Mouse (Mus musculus): ENCODE data around the gene Ppp3r2. TPM values are rescaled to one million over a fixed set of nuclear protein-coding genes. Genes with fewer than 3 reads are reported as not detected.
A peak's percentile ranks its signal among the peaks of the same experiment; 100 is the strongest.

The Ppp3r2 gene
- total RNA-seq (2022): 1 to 10 TPM in 1 of 4 experiments, under 1 TPM in 3; 0.58 to 1.2 (median 0.70) TPM

DNA sequence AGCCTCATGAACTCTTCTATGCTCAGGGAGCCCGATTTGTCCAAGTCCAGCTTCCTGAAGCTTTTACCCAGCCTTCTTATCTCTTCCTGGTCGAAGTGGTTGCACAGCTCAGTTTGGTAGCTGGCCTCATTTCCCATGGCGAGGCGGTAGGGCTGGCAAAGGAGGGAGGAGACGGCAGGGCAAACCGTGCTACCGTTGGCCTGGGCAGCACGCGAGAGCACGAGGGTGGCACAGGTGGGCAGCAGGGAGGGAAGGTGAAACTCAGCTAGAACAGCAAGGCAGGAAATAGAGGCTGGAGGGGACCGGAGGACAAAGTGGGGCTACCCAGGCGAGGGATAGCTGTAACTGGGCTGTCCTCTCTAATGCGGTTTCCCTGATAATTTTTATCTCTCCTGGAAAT lies at the start of gene Ppp3r2:
Gene Ppp3r2, minus strand, starts transcription at position 213 of the 400 bp plus-strand sequence.
- no peak for DNase-seq (ENCODE audit: low spot score in 2 of 2)

DNA sequence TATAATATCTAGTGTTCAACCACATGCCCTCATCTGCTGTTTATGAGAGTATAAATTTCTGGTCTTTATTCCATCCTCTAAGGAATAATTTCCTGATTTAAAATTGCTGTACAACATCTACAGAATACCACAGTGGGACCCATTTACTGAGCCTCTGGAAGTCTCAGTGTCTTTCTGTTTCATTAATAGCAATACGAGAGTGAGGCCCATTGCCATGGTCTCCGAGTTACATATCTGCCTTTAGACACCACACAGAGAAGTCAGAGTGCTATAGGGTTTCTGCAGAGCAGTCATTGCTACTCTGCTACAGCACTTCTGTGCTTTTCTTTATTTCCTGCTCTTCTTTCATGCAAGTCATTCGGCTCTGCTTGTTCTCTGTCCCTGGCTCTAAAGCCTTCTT lies 47.5 kb upstream of the Ppp3r2 start:
- DNase-seq (ENCODE audit: low spot score in 2 of 2): no peak

DNA sequence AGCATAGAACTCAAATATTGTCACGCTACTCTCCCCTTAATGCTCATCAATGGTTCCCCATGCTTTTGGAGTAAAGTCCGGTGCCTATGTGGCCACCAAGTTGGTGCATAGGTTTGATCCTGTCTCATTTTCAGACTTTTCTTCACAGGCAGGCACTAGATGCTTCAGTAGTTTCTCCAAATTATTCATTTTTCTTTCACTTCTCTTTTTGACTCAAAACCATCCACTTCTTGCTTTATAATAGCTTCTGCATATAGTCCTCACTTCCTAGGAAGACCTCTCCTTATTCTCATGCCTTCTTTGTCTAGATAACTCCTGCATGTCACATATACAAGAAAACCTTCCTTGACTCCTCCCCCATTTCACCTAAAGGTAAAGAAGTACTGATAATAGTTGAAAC lies 42.1 kb upstream of the Ppp3r2 start:
- no peak for DNase-seq (ENCODE audit: low spot score in 2 of 2)

DNA sequence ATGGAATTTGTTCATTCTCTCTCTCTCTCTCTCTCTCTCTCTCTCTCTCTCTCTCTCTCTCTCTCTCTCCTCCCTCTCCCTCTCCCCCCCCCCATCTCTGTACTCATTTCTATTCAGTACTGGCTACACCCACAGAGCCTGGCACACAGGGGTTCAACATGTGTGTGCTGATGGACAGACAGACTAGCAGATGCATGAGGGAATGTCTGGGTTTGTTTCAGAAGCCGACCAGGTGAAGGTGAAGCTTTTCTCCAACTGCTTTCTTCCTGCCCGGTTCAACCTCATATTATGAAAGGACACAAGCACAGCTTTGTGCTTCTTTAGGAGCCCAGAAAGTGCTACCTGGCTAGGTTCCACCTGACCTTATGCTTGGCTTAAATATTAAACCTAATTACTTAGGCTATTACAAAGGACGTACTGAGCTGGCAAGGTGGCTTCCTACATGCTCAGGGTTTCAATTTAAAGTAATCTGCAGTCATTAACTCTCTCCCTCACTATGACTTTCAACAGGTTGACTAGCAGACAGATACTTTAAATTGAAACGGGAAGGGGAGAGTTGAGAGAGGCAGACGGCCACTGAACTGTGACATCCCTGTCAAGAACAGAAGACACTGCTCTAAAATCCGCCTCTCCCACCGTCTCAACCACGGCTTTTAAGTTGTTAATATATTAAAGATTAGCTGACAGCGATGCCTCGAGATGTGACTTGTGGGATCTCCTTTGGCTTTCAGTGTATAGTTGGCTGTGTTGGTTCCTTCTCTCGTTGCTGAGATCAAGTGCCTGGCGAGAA lies 9.8 kb upstream of the Ppp3r2 start:
- no peak for DNase-seq (ENCODE audit: low spot score in 2 of 2)

- peak; percentile 44 to 49 for DNase-seq (ENCODE audit: low spot score in 2 of 2)
These were observed 6.9 kb upstream of the Ppp3r2 start for GRCm38 (mm10) chr4:49688594-49689288.

DNA sequence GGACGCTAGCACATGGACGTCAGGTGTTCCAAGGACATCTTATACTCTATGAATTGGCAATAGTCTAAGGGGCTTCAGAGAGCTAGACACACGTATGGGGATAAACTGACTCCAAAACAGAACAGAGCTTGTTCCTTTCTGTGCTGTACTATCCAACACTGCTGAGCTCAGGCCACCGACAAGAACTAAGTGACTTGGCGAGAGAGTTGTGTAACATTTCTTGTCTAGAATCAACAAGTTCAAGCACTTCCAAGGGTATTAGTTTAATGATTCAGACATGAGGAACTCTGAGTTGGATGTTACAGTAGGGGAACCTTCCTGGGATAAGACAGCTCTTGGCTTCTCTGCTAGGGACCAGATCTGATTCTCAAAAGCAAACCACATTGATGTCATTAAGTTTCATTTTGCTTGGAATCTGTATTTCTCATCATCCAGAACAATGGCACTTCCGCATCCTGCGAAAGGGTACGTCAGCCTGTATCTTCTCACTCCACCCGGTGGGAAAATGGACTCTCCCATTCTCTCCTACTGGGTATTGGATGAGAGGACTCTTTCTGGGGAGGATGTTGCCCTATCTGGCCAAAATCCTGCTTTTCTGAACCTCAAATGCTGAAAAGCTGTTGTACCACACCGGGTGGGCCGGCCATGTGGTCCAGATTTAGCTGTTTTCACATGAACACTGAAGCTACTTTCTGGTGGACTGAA lies 1.5 kb downstream of the Ppp3r2 start:
- DNase-seq (ENCODE audit: low spot score in 2 of 2): no peak

DNA sequence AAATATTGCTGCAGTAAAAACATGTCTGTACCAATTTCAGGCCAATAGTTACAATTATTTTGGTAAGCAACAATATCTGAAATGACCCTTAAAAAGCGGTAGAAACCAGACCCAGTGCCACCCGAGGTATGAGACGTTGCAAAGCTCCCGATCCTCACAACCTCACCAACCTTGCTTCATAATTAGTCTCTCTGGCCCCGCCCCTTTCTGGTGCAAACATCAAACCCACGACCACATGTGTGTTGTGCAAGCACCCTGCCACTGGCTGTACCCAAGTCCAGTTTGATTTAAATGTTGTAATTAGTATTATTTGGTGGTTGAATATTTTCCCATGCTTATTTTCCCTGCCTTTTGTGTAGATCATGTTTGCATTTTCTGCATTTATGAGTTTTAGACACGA lies 5.0 kb downstream of the Ppp3r2 start:
- DNase-seq (ENCODE audit: low spot score in 2 of 2): no peak

DNA sequence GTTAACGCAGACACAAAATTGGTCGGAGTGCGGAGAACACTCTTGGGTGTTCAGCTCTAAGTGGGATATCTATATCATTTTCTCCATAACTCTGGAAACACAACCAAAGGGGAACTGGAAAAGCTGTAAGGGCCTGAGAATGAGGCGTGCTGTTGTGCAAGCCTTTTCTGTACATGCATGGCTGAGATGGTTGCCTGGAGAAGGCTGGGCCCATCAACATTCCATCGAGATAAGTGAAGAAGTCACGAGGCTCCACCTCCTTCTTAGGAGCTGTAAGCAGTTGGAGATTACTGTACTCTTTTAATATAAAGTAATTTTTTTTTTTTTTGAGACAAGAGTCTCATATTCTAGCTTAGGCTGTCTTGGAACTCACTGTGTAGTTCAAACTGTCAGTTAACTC lies 5.8 kb downstream of the Ppp3r2 start:
- no peak for DNase-seq (ENCODE audit: low spot score in 2 of 2)

DNA sequence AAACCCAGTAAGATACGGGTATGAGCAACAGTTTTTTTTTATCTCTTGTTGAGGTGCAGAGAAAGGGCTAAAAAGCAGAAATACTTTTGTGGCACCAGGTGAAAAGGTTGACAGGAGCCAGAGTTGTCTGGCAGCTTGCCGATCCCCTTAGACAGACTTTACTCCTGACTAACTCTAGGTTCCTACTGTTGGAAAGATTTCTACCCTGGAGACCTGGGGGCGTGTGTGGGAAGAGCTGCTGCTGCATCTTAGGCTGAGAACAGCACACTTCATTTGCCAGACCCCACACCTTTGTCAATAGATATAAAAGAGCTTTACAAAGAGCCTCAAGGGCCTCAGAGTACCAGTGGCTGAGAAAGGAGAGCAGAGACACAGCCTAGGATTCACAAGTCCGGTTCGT lies 17.0 kb downstream of the Ppp3r2 start:
- DNase-seq (ENCODE audit: low spot score in 2 of 2): no peak

- no peak for DNase-seq (ENCODE audit: low spot score in 2 of 2)
These were observed 19.6 kb downstream of the Ppp3r2 start for GRCm38 (mm10) chr4:49662231-49662630.

DNA sequence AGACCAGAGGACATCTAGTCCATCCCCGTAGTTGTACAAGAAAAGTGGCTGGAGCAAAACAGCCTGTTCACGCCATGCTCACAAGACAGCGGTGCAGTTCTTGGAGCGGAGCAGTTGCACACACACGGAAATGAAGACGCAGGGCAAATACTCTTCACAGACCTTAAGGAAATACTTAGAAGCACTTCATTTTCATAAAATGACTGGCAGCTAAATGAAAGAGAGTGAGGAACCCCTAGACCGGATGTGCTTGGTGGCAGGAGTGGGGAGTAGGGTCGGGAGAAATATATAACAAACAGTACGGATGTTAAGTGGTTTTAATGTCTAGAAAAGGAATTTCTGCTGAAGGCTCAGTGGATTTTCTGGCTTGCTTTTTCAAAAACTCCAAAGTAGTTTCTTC lies 20.2 kb downstream of the Ppp3r2 start:
- no peak for DNase-seq (ENCODE audit: low spot score in 2 of 2)

DNA sequence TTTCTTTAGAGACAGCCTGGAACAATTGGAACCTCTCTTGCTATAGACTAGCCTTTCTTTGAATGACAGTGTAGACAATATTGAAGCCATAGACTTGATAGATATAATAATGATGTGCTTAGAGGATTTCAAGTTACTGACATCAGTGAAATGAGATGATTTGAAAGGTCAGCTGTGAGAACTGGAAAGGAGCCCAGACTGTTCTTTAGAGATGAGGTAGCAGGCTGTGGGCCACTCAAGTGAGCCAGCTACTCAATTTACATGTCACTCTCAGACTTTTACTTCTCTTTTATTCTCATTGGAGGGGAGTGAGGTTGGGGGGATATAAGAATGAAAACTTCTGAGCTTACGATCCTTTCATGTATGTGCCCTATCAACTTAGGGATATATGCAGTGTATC lies 22.4 kb downstream of the Ppp3r2 start:
- no peak for DNase-seq (ENCODE audit: low spot score in 2 of 2)

GRCm38 (mm10) chr4:49639913-49640312 lies 41.9 kb downstream of the Ppp3r2 start:
- no peak for DNase-seq (ENCODE audit: low spot score in 2 of 2)

- no peak for DNase-seq (ENCODE audit: low spot score in 2 of 2)
These were observed 44.0 kb downstream of the Ppp3r2 start for GRCm38 (mm10) chr4:49637821-49638220.

GRCm38 (mm10) chr4:49632139-49632481 lies 49.7 kb downstream of the Ppp3r2 start:
- DNase-seq (ENCODE audit: low spot score in 2 of 2): no peak

GRCm38 (mm10) chr4:49631319-49632138 lies 50.3 kb downstream of the Ppp3r2 start, which contains the start of gene Rnf20:
Rnf20 (plus strand) TSS chr4:49632006.
- DNase-seq (ENCODE audit: low spot score in 2 of 2): peak; percentile 95 to 96

DNA sequence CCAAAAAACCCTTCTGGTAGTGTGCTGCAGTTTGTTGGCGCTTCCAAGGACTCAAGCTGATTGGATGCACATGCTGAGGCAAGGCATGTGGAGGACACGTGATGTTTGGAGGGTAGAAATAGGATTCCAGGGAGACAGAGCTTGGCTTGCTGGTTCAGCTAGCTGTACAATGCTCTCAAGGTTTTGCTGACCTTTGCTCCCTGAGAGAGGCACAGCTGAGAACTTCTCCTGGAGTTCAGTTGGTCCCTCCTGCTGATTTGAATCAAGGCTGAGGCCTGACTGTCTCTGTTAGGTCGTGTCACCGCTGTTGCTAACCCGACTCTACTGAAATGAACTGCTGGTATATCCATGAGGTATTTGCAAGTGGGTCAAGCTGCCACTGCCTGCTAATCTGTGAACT lies 52.9 kb downstream of the Ppp3r2 start:
- DNase-seq (ENCODE audit: low spot score in 2 of 2): no peak
